Mouse (Mus musculus) gastrocnemius, postnatal 25 days (tissue): ENCODE data around the gene Cpe. TPM values are rescaled to one million over a fixed set of nuclear protein-coding genes. Genes with fewer than 3 reads are reported as not detected.
"Not testable (repeated sequence)": the region's sequence is repeated elsewhere in the genome, so short reads cannot be mapped to it uniquely, and the experiment has no call there.

Source experiments
- DNase-seq: peaks from one replicate; pipeline ENCODE4 v3.0.0; 2022
- total RNA-seq, 2 experiments: library from RNA; stranded (reverse); gene quantifications; 1 replicate in 1 of 2; 2 replicates in 1 of 2; pipeline ENCODE4 v1.2.3; 2021

Gene Cpe
- total RNA-seq, 2 experiments from 2014 or later = 193 to 218 TPM

DNA sequence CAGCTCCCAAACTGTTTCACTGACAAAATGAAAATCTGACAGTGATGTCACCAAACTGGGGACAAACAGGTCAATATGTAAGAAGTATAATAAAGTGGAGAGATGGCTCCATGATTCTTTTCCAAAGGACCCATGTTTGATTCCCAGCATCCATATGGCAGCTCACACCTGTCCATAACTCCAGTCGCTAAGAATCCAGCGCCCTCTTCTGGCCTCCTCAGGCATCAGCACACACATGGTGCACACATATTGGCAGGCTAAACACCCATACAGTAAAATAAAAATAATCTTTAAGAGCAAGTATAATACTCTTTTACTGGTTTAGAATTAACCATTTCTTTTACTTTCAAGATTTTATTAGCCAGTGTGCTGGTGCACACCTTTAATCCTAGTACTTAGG is 16.5 kb downstream of the Cpe start:
- no peak for DNase-seq

DNA sequence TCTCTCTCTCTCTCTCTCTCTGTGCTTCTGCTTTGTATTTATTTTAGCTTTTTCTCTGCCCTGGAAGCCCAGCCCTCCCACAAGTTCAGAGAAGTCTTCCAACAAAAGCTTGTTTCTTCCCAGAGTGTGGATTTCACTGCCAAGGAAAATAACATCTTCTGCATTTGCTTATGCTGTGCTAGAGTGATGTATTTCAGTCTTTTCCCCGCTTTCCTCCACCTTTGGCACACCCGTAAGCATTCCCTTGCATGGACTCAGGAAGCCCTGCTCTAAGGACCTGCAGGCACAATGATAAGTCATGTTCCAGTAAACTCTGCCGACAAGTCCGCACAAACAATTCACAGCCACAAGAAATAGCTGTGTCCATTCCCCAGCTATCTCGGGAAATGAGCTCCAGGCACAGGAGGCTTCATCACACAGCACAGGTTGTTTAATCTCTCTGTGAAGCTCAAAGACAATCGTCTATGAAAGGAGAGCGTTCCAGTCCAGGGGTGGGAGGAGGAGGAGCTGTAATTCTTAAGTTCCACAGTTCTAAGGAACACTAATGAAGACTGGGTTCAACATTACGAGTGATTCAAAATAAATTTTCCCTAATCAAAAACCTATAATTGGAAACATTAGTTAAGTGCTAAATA is 17.8 kb downstream of the Cpe start:
- no peak for DNase-seq

GRCm38 (mm10) chr8:64672920-64673319 is 19.9 kb downstream of the Cpe start:
- no peak for DNase-seq

DNA sequence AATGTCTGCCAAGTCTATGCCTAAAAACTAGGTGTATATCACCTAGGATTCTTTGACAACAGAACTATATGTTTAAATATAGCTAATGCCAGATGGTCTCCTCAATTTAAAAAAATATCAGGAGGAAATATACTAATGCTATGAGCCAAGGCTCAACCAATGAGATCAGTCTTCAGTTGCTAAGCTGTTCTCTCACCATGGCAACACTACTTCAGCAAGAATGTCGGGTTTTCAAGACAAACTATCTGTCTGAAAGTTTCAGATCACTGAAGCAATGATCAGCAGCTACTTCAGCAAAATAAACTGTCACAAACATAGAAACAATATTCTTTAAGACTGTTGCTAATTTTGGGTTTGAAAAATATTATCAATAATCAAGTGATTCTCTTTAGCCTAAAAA is 20.9 kb downstream of the Cpe start:
- no peak for DNase-seq

DNA sequence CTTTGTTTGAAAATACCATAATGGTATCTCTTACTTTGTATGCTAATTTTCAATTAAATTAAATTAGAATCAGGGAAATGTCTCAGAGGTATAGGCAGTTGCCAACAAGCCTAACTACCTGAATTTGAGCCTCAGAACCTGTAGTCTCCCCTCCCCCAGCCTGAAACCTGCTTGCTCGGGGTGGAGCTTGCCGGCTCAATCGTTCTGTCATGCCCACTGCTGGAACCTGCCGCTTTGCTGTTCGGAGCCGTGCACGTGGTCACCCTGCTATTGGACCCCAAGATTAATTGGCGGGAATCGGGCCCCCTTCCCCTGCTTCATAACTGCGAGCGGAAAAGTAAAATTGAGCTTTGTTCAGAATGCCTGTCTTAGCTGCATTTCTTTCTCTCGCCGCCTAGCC is 26.5 kb downstream of the Cpe start:
- not testable (repeated sequence) for DNase-seq

DNA sequence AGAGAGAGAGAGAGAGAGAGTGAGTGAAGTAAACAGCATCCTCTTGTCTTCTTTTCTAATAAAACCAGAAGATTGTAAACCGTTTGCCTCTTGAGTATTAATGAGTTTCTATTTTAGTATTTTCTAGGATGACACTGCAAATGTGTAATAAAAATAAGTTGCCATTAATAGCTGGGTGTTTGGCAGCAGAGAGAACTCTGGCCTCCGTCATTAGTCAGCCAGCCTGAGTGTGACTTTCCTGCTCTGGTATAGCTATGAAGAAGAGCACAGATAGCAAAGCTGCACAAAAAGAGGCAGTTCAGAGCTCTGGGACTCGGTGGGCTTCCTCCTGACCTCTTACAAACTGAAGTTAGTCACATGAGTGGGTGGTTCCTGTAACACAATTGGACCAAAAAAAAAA is 27.3 kb downstream of the Cpe start:
- DNase-seq = peak; percentile 13

DNA sequence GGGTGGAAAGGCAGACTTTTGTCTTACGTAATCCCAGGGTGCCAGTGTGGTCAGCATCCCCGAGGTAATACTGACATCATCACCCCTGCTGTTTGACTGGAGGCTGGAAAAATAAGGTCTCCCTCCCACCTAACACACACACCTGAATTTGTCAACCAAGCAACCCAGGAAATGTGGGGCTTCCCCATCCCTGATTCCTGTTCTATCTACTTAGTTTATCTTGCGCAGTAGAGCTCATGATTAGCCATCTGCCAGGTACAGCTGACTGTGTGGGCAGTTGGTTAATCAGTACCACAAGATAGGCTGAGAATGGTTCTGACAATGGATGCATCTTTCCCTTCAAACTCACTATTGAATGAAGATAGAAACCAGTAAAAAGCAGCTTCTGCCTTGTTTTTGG is 28.0 kb downstream of the Cpe start:
- DNase-seq = no peak

- no peak for DNase-seq
Observed at GRCm38 (mm10) chr8:64664350-64664749, 28.5 kb downstream of the Cpe start.

GRCm38 (mm10) chr8:64659097-64659496 is 33.8 kb downstream of the Cpe start:
- no peak for DNase-seq

DNA sequence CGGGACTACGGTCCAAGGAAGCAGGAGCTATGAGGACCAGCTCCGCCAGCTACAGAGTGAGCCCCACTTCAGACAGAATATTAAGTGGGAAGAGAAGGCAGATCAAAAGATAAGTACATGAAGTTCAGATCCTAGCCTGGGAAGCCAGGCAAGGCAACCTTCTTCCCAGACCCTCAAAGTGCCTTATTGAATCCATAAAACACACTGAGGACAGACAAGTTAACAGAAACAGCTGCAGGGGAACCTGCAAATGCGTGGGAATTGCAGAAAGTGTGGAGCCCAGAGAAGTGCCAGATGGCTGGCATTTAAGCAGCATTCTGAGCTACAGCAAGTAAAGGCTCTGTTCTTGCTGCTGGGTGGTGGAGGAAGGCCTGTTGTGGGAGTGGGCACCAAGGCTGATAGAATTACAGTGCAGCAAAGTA is 34.9 kb downstream of the Cpe start:
- no peak for DNase-seq

GRCm38 (mm10) chr8:64657517-64657916 is 35.3 kb downstream of the Cpe start:
- no peak for DNase-seq

DNA sequence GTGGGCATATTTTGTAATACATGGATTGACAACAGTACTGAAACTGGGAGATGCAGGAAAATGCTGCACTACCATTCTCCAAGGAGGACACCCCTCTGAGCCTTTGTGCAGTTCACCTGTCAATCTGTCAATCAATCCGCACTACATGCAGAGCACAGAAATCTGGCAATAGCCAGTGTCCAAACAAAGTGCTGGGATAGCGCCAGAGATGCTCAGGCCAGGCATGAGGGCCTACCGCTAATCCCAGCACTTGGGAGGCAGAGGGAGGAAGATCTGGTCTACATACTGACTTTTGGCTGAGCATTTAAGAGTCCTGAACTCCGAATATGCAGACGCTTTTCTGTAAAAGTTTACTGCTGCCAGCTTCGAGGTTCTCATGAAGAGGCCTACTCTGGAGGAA is 37.0 kb downstream of the Cpe start:
- DNase-seq = no peak

- DNase-seq = no peak
Observed at GRCm38 (mm10) chr8:64655087-64655486, 37.8 kb downstream of the Cpe start.

DNA sequence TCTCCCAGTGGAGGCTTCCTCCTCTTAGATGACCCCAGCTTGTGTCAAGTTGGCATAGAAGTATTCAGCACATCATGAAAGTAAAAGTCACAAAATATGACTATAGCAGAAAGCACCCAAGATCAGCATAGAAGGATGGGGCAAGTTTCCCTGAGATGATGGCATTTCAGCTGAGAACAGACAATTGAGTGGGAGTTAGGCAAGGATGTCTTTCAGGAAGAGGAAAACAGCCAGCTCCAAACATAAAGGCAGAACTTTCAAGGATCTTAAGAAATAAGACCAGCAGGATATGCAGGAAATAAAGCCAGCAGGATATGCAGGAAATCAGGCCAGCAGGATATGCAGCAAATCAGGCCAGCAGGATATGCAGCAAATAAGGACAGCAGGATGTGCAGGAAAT is 40.6 kb downstream of the Cpe start:
- no peak for DNase-seq

- no peak for DNase-seq
Observed at GRCm38 (mm10) chr8:64648063-64648462, 44.8 kb downstream of the Cpe start.

- no peak for DNase-seq
Observed at GRCm38 (mm10) chr8:64647148-64647547, 45.7 kb downstream of the Cpe start.

DNA sequence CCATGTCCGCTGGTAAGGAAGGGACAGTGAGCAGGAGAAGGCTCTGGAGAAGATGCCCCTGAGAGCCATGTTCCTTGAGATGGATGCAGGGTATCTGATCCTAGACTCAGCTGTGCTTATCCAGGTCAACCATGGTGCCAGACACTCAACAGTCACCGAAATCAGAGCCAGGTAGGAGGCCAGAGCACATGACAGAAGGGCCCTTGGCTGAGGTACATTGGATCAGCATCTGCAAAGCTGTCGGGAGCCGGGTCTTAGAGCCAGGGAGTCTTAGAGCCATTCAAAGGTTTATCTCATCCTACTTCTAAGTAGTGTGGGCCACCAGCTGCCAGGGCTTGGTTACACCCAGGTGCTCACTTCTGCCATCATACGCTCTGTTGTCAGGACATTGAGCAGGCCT is 46.4 kb downstream of the Cpe start:
- DNase-seq = no peak

- DNase-seq = no peak
Observed at GRCm38 (mm10) chr8:64644108-64645005, 48.5 kb downstream of the Cpe start.

GRCm38 (mm10) chr8:64643382-64643781 is 49.5 kb downstream of the Cpe start:
- DNase-seq = no peak

GRCm38 (mm10) chr8:64642799-64643198 is 50.1 kb downstream of the Cpe start:
- DNase-seq = no peak

GRCm38 (mm10) chr8:64640599-64640998 is 52.3 kb downstream of the Cpe start:
- DNase-seq = no peak

GRCm38 (mm10) chr8:64639676-64640075 is 53.2 kb downstream of the Cpe start:
- DNase-seq = no peak

- no peak for DNase-seq
Observed at GRCm38 (mm10) chr8:64634901-64635300, 58.0 kb downstream of the Cpe start.
